Mouse (Mus musculus): ENCODE measurements at regions not wholly inside any gene's neighbourhood (a gene's known extent, or its start where the extent isn't known, plus 50 kb on each side); places are given as distances from the start of the nearest gene placed in this dataset.

DNA sequence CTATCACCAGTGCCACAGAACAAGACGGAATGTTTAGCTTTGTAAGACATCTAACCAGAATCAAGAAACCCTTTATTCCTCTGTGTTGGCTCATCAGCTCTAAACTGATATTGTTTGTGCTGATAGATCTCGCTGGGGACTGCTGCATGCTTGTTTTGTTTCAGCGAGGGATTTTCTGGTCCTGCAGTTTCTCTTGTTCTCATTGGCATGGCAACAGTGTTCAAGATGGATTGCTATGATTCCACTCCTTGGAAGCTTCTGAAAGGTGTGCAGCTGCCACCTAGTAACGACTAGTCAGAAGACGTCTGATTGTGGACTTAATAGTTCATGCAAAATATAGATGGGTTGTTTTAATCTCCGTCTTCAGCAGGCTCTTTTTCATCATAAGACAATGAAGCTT lies 591.2 kb downstream of the Sorcs1 start:
- DNase-seq (ENCODE audit: low read depth, low spot score), result no peak

GRCm38 (mm10) chr19:50077427-50078040 lies 600.9 kb downstream of the Sorcs1 start:
- DNase-seq (ENCODE audit: low read depth, low spot score), result no peak

- no peak for DNase-seq (ENCODE audit: low read depth, low spot score)
These were observed 618.0 kb downstream of the Sorcs1 start for GRCm38 (mm10) chr19:50060448-50060847.

DNA sequence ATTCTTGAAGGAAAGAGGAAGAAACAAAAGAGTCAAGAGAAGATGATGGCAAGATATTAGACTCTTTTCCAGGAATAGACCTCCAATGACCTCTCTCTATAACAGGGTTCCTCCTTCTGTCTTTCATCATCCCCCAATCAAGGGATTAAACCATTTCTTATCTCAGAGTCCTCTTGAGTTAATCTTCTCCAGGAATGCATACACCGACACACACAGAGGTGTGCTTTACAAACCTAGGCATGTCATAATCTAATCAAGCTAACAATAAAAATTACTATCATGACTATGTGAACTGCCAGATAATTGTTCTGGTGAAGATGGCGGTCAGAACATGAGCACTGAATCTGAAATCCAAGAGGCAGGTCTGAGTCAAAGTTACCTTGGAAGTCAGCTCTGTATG lies 625.5 kb downstream of the Sorcs1 start:
- DNase-seq (ENCODE audit: low read depth, low spot score), result no peak

GRCm38 (mm10) chr19:50045761-50046160 lies 632.7 kb downstream of the Sorcs1 start:
- DNase-seq (ENCODE audit: low read depth, low spot score), result peak; percentile 3

DNA sequence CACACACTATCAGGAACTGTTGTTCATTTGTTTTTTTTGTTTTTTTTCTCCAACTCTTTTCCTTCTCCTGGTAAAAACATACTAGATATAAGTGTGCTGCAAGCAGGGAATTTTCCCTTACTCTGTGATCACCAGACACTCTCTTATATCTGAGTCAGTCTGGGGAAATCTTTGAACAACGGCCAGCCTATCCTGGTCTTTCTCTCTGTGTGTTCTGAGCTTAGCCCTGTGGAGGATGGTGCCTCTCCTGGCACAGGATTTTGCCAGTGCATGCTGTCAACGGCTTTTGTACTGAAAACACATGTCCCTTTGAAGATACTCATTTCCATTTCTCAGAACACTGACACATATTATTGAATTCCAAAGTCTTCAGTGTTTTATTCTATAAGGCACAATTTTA lies 664.8 kb downstream of the Sorcs1 start:
- DNase-seq (ENCODE audit: low read depth, low spot score), result no peak

DNA sequence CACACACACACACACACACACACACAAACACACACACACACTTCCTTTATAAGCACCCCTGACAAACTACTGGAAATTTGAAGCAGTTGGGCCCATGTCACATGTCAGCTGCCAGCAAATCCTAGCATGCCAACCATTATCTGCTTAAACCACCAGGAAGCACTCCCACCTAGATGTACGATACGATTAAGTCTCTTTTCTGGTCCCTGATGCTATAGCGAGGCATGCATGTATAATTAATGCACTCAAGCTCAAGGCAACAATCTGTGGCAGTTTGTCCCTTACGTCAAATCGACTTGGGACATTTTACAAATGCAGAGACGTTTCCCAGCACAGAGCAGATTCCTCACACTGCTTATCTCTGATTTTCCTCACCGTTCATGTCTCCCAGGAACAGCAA lies 673.2 kb downstream of the Sorcs1 start:
- no peak for DNase-seq (ENCODE audit: low read depth, low spot score)

DNA sequence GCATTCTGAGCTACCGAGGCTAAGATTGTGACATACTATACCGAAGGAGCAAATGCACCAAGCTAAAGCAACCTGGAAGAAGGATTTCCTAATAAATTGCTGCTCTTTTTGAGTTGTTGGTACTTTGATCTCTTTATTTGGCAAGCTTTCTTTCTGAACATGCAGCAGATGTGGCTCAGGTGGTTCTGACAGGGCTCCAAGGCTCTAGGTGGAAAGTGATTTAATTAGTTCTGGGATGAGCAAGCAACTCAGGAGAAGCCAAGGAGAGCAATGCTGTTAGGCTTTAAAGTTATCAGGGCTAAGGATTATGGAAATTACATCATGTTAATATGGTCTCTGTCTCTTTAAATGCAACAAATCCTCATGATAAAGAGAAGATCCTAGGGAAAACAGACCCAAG lies 692.6 kb downstream of the Sorcs1 start:
- DNase-seq (ENCODE audit: low read depth, low spot score), result no peak

GRCm38 (mm10) chr19:49966284-49966841 lies 712.1 kb downstream of the Sorcs1 start:
- DNase-seq (ENCODE audit: low read depth, low spot score), result no peak

- no peak for DNase-seq (ENCODE audit: low read depth, low spot score)
These were observed 713.8 kb downstream of the Sorcs1 start for GRCm38 (mm10) chr19:49964679-49965078.

- no peak for DNase-seq (ENCODE audit: low read depth, low spot score)
These were observed 719.9 kb downstream of the Sorcs1 start for GRCm38 (mm10) chr19:49958517-49958916.

DNA sequence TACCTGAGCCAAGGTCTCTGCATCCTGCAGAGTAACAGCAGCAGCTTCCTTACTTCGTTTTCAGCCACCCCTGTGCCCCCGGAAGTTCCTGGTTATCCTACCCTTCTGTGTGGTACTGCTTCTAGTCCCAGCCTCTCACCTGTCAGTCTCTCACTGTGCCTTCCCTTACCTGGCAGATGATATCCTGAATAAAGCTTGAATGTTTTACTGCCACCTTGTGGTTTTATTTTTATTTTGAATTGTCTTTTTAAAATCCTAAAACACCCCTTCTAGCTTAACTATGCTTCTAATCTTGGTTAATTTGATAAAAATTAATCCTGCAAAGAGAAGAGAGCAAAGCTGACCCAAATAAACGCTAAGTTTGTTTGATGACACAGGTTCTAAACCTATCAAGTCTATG lies 747.2 kb downstream of the Sorcs1 start:
- no peak for DNase-seq (ENCODE audit: low read depth, low spot score)

DNA sequence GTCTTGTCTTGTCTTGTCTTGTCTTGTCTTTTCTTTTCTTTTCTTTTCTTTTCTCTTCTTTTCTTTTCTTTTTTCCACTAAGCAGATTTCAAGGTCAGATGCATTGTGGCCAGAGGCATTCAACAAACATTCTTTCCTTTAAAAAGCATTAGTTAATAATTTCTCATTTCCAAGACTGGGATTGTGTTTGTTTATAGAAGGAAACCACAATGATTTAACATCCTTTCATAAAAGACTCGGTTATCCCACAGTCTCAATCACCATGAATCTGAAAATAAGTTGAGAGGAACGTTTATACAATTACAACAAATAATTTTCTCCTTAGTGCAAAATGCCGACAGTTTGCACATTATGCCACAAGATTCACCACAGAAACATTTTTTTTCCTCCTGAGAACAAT lies 766.7 kb downstream of the Sorcs1 start:
- DNase-seq (ENCODE audit: low read depth, low spot score), result no peak

GRCm38 (mm10) chr19:49880241-49880640 lies 798.2 kb downstream of the Sorcs1 start:
- no peak for DNase-seq (ENCODE audit: low read depth, low spot score)

GRCm38 (mm10) chr19:49860761-49861160 lies 817.7 kb downstream of the Sorcs1 start:
- no peak for DNase-seq (ENCODE audit: low read depth, low spot score)

DNA sequence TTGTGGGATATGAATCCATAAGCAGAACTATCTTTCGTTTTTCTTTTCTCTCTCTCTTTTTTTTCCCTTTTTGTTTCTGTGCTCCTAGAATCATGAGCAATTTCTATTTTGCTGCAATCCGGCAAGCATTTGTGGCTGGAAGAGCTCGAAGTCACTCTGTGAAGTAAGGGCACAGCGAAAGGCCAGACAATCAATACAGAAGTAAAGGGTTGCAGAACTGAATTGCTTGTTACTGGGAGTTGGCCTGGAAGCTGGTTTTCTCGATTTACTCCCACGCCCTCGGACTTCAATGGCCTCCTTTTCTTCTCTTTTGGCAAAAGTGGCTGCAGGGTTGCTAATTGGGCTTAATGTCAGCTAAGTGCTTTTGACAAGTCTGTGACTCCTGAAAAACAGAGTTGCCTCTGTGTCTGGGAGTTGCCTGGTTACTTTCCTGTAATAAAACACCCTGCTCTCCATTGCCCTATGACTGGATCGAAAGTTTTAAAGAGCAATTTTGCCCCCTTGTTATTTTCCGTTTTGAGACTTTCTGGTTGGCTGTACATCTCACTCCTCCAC lies 822.9 kb downstream of the Sorcs1 start:
- DNase-seq (ENCODE audit: low read depth, low spot score), result peak; percentile 14

- no peak for DNase-seq (ENCODE audit: low read depth, low spot score)
These were observed 836.5 kb downstream of the Sorcs1 start for GRCm38 (mm10) chr19:49841984-49842383.

- DNase-seq (ENCODE audit: low read depth, low spot score), result no peak
These were observed 839.1 kb downstream of the Sorcs1 start for GRCm38 (mm10) chr19:49839153-49839911.

- DNase-seq (ENCODE audit: low read depth, low spot score), result no peak
These were observed 847.5 kb downstream of the Sorcs1 start for GRCm38 (mm10) chr19:49830918-49831317.

DNA sequence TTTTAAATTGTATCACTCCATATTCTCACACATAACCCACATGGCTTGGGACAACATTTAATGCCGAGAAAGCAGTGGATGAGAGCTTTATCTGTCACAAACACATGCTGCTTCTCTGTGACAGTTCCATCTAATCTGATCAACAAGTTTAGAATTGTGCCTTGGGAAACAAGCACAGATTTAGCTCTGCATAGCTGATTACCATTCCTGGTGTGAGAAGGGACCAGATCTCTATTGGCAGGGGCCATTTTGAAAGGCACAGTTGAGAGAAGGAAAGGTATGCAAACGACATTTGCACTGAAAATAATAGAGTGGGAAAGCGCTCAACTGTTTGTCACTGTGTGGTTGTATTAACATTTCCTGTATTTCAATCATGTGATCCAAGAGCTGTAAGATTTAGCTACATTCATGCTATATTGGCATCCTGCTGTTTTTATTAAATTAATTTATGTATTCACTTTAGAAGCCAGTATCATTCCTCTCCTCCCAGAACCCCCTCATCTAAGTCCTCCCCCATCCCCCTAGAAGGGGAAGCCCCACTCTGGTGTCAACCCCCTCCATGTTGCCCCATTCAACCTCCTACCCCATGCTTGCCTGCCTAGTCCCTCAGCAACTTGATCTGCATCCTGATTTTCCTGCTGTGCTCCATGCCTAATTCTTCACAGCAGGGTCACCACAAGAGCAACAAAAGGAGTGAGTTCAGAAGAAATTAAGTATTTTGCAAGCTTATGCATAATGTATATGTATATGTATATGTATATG lies 872.6 kb downstream of the Sorcs1 start:
- DNase-seq (ENCODE audit: low read depth, low spot score), result no peak
